ENCODE assay signal across 1 mouse cellular context in the genomic region with DNA sequence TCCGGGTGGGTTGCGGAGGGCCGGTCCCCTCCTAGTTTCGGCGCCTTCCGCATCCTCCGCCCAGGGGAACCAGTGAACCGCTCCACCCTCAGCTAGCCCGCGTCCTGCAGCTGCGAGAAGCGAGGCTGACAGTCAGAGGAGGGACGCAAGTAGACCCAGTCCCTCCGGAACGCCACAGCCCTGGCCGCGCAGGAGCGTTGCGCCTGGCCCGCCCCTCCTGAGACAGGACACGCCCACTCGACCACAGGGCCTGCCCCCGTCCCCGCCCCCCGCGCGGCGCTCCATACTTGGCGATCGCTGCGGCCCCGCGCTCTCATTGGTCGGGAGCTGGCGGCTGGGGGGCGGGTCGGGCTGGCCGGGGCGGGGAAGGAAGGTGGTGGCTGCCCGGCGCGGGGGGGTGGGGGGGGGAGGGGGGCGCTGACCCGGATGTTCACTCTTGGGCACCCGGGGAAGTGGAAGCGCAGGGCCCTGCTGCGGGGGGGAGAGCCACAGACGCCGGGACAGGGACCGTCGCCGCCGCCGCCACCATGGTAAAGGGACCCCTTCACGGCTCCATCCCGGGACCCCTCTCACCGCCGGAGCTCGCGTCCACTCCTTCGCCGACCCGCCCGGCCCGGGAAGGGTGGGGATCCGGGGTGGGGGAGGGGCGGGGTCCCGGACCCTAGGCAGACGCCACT.
TF ChIP-seq lines count a peak whose summit lies in the region.

A gene (plus strand): TSS at position 401 of the 677 bp plus-strand sequence.

TF ChIP-seq in MEL, 35 proteins besides CTCF, POLR2A, EP300 and RAD21 (continued from another document):
- no peak for TF ChIP-seq ZC3H11A (IDR thresholded peaks at IDR 0.05; ENCODE audit: low read depth, low read length)
- TF ChIP-seq BHLHE40 (IDR thresholded peaks at IDR 0.05; ENCODE audit: borderline replicate concordance, low read depth, low read length): no peak
- TF ChIP-seq UBTF (IDR thresholded peaks at IDR 0.05; ENCODE audit: borderline replicate concordance, insufficient read depth, low read depth, low read length): no peak
TF ChIP-seq in MEL: peak in this region for 9.
